Comparison of ENCODE assay signal across 28 mouse cellular contexts in the genomic region with DNA sequence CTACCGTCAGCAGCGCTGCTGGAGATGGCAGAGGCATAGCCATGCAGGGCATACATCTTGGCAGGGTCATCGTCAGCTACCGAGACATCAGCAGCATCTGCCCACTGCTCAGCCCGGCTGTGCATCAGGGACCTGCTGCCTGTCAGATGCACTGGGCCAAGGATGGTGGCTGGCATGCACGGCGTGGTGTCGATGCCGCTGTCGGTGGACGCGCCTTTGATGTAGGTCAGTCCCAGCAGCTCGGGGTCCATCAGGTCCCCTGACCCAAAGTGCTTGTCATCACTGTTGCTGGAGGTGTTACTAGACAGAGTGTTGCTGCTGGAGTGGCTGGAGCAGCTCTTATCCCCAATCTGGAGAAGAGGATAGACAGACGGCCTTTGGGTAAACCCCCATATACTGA.
DNase-seq lines count a peak whose midpoint lies in the region; ATAC-seq and TF ChIP-seq lines count a peak whose summit lies in the region.
"Had no signal": no experiment of that assay in that cellular context is flagged by ENCODE, and none has a peak within 500 bp of the region (broad histone marks: within the 10 kb centered on the region; RNA-seq: fewer than 3 reads in every experiment).

No protein-coding gene starts in this region.

- no peak for DNase-seq in heart, adult 2 months
- no peak for DNase-seq in lung, postnatal 25 days (ENCODE audit: low spot score)
- DNase-seq: adrenal gland, adult 8-10 months; adrenal gland, postnatal 25 days; cerebellum, adult 11-12 months; cerebellum, adult 8-10 months; cerebellum, postnatal 10 days; cerebellum, postnatal 36 days; embryo, embryonic 11 days; gastrocnemius, postnatal 25 days; heart, postnatal 10 days; heart, postnatal 36 days had no signal

- H3K4me2 ChIP-seq in heart, embryonic 13.5 days = no peak overlapping the region
- no peak overlapping the region for H3K4me2 ChIP-seq in lung, embryonic 16.5 days (ENCODE audit: low read depth, low read length)
- no peak overlapping the region for H3K4me2 ChIP-seq in kidney, embryonic 14.5 days (replicated peaks; ENCODE audit: low read depth, low read length)
- H3K4me2 ChIP-seq: embryonic facial prominence, embryonic 13.5 days; forebrain, embryonic 12.5 days; forebrain, embryonic 15.5 days; heart, embryonic 15.5 days had no signal

- H3K36me3 ChIP-seq in heart, embryonic 13.5 days = peaks cover 86% of the 10 kb centered on the region
- H3K36me3 ChIP-seq in heart, adult 2 months (ENCODE audit: control insufficient read depth, insufficient read depth, low read length) = no peaks in the 10 kb centered on the region
- H3K36me3 ChIP-seq in lung, embryonic 16.5 days (ENCODE audit: control insufficient read depth, insufficient read depth, low read length) = peaks cover 8% of the 10 kb centered on the region
- no peaks in the 10 kb centered on the region for H3K36me3 ChIP-seq in megakaryocyte, embryonic 14.5 days (replicated peaks; ENCODE audit: low read length)
- H3K36me3 ChIP-seq in kidney, embryonic 14.5 days (ENCODE audit: control insufficient read depth, insufficient read depth, low read length) = peaks cover 56% of the 10 kb centered on the region

- 54% methylated on average over 14 of the region's 14 CpGs for WGBS in heart, embryonic 13.5 days
- 83% methylated on average over 14 of the region's 14 CpGs for WGBS in heart, adult 2 months
- WGBS in lung, embryonic 16.5 days = 58% methylated on average over 14 of the region's 14 CpGs
- 93% methylated on average over 14 of the region's 14 CpGs for WGBS in kidney, embryonic 14.5 days

- TF ChIP-seq CTCF in heart, adult 2 months (IDR thresholded peaks at IDR 0.05) = no peak

- no peaks in the 10 kb centered on the region for H3K27me3 ChIP-seq in heart, embryonic 13.5 days (replicated peaks)
- H3K27me3 ChIP-seq in heart, adult 2 months (ENCODE audit: control insufficient read depth, insufficient read depth, low read length) = no peaks in the 10 kb centered on the region
- no peaks in the 10 kb centered on the region for H3K27me3 ChIP-seq in lung, embryonic 16.5 days (ENCODE audit: control insufficient read depth, insufficient read depth, low read depth, low read length)
- peaks cover 9% of the 10 kb centered on the region for H3K27me3 ChIP-seq in megakaryocyte, embryonic 14.5 days (replicated peaks)
- no peaks in the 10 kb centered on the region for H3K27me3 ChIP-seq in kidney, embryonic 14.5 days (ENCODE audit: control insufficient read depth, insufficient read depth, low read length)
- H3K27me3 ChIP-seq: embryonic facial prominence, embryonic 13.5 days; forebrain, embryonic 12.5 days; forebrain, embryonic 15.5 days; heart, embryonic 15.5 days had no signal

- no peaks in the 10 kb centered on the region for H3K79me2 ChIP-seq in heart, adult 2 months (replicated peaks; ENCODE audit: control insufficient read depth, insufficient read depth, low read length)

- H3K27ac ChIP-seq in heart, embryonic 13.5 days (replicated peaks) = peak overlapping the region; percentile 20
- no peak overlapping the region for H3K27ac ChIP-seq in heart, adult 2 months
- H3K27ac ChIP-seq in lung, embryonic 16.5 days (ENCODE audit: low read length) = no peak overlapping the region
- H3K27ac ChIP-seq in kidney, embryonic 14.5 days (ENCODE audit: low read depth, low read length) = no peak overlapping the region
- H3K27ac ChIP-seq: embryonic facial prominence, embryonic 10.5 days; embryonic facial prominence, embryonic 13.5 days; forebrain, embryonic 12.5 days; forebrain, embryonic 15.5 days; heart, embryonic 15.5 days had no signal

- no peak for ATAC-seq in heart, embryonic 13.5 days (ENCODE audit: extremely low read depth, insufficient number of reproducible peaks, low FRiP score, low TSS enrichment)
- ATAC-seq in lung, embryonic 16.5 days (ENCODE audit: low read depth) = peak; percentile 22; the same call in 1 of the 2 replicates
- ATAC-seq in megakaryocyte, adult 5-6 weeks (ENCODE audit: poor library complexity, severe bottlenecking) = no peak
- no peak for ATAC-seq in kidney, embryonic 14.5 days (ENCODE audit: low FRiP score, low TSS enrichment)
- ATAC-seq: activated CD4-positive, CD25-positive, alpha-beta regulatory T cell, adult 4 months; CD4-positive, CD25-positive, alpha-beta regulatory T cell, adult 4 months; forebrain, embryonic 15.5 days; hindbrain, embryonic 16.5 days; inflammation-experienced regulatory T-cells, adult 6 months; intestine, embryonic 16.5 days had no signal

- no peak overlapping the region for H3K4me3 ChIP-seq in heart, embryonic 13.5 days
- H3K4me3 ChIP-seq in heart, adult 2 months = no peak overlapping the region
- H3K4me3 ChIP-seq in lung, embryonic 16.5 days (ENCODE audit: low read length) = no peak overlapping the region
- H3K4me3 ChIP-seq in megakaryocyte, embryonic 14.5 days (replicated peaks) = peak overlapping the region; percentile 64
- H3K4me3 ChIP-seq in kidney, embryonic 14.5 days (ENCODE audit: low read length) = no peak overlapping the region
- H3K4me3 ChIP-seq: embryonic facial prominence, embryonic 10.5 days; embryonic facial prominence, embryonic 13.5 days; erythroblast, embryonic 14.5 days; forebrain, embryonic 12.5 days; forebrain, embryonic 15.5 days; heart, embryonic 15.5 days had no signal

- TF ChIP-seq POLR2A in heart, adult 2 months (IDR thresholded peaks at IDR 0.05; ENCODE audit: insufficient read depth, low read depth, low read length) = no peak

- peaks cover 64% of the 10 kb centered on the region for H3K4me1 ChIP-seq in heart, embryonic 13.5 days
- H3K4me1 ChIP-seq in heart, adult 2 months (ENCODE audit: control insufficient read depth, insufficient read depth, low read length) = peaks cover 8% of the 10 kb centered on the region
- H3K4me1 ChIP-seq in lung, embryonic 16.5 days (replicated peaks; ENCODE audit: control insufficient read depth, insufficient read depth, low read length) = peaks cover 12% of the 10 kb centered on the region
- no peaks in the 10 kb centered on the region for H3K4me1 ChIP-seq in megakaryocyte, embryonic 14.5 days
- no peaks in the 10 kb centered on the region for H3K4me1 ChIP-seq in kidney, embryonic 14.5 days (ENCODE audit: control insufficient read depth, insufficient read depth, low read length)
- H3K4me1 ChIP-seq: forebrain, embryonic 15.5 days had no signal

- intact Hi-C loops in heart, adult 2 months (cut with DNase I) = loop anchor here (5.0 kb wide), 1 partner anchor 120 kb away; a partner anchor contains a TSS

- H3K9ac ChIP-seq in heart, embryonic 13.5 days = no peak overlapping the region
- no peak overlapping the region for H3K9ac ChIP-seq in heart, adult 2 months (ENCODE audit: low read depth, low read length)
- H3K9ac ChIP-seq in lung, embryonic 16.5 days (ENCODE audit: low read length) = no peak overlapping the region
- H3K9ac ChIP-seq in kidney, embryonic 14.5 days (ENCODE audit: low read depth, low read length) = no peak overlapping the region
- H3K9ac ChIP-seq: embryonic facial prominence, embryonic 13.5 days; forebrain, embryonic 12.5 days; forebrain, embryonic 15.5 days; heart, embryonic 15.5 days had no signal

- TF ChIP-seq EP300 in heart, adult 2 months (IDR thresholded peaks at IDR 0.05; ENCODE audit: insufficient read depth, low read depth, low read length) = no peak

- no peaks in the 10 kb centered on the region for H3K9me3 ChIP-seq in heart, embryonic 13.5 days
- no peaks in the 10 kb centered on the region for H3K9me3 ChIP-seq in lung, embryonic 16.5 days (ENCODE audit: control insufficient read depth, low read length)
- H3K9me3 ChIP-seq in megakaryocyte, embryonic 14.5 days = no peaks in the 10 kb centered on the region
- H3K9me3 ChIP-seq in kidney, embryonic 14.5 days (ENCODE audit: control insufficient read depth, low read length) = no peaks in the 10 kb centered on the region
- H3K9me3 ChIP-seq: embryonic facial prominence, embryonic 10.5 days; embryonic facial prominence, embryonic 13.5 days; forebrain, embryonic 12.5 days; forebrain, embryonic 15.5 days; heart, embryonic 15.5 days had no signal
